Mouse (Mus musculus) right cerebral cortex, postnatal 4 days (tissue): ENCODE measurements around the gene Gm20708.

Experiments used
- DNase-seq: peaks from one replicate; pipeline ENCODE4 v3.0.0-alpha.2; 2022

Gene Gm20708

GRCm38 (mm10) chr11:117871911-117872584 lies 62.6 kb downstream of the Gm20708 start:
- no peak for DNase-seq

- DNase-seq: peak; percentile 72
These were observed 63.6 kb downstream of the Gm20708 start, which contains the start of gene Tha1 for GRCm38 (mm10) chr11:117872861-117873608. Tha1 (minus strand) TSS chr11:117873481.

GRCm38 (mm10) chr11:117874419-117874818 lies 65.0 kb downstream of the Gm20708 start:
- DNase-seq: peak; percentile 34

GRCm38 (mm10) chr11:117875681-117876080 lies 66.2 kb downstream of the Gm20708 start:
- no peak for DNase-seq

- peak; percentile 44 for DNase-seq
These were observed 68.7 kb downstream of the Gm20708 start for GRCm38 (mm10) chr11:117877917-117878745.

GRCm38 (mm10) chr11:117878892-117879291 lies 69.4 kb downstream of the Gm20708 start:
- DNase-seq: no peak

- no peak for DNase-seq
These were observed 70.2 kb downstream of the Gm20708 start for GRCm38 (mm10) chr11:117879676-117880075.

GRCm38 (mm10) chr11:117880336-117880976 lies 71.0 kb downstream of the Gm20708 start:
- no peak for DNase-seq

- DNase-seq: no peak
These were observed 71.5 kb downstream of the Gm20708 start for GRCm38 (mm10) chr11:117880977-117881358.

GRCm38 (mm10) chr11:117881787-117882186 lies 72.3 kb downstream of the Gm20708 start:
- DNase-seq: no peak

- no peak for DNase-seq
These were observed 72.7 kb downstream of the Gm20708 start for GRCm38 (mm10) chr11:117882208-117882607.

GRCm38 (mm10) chr11:117886000-117886399 lies 76.5 kb downstream of the Gm20708 start:
- DNase-seq: no peak

GRCm38 (mm10) chr11:117888168-117888852 lies 78.8 kb downstream of the Gm20708 start:
- DNase-seq: no peak

GRCm38 (mm10) chr11:117888853-117889822 lies 79.7 kb downstream of the Gm20708 start:
- peak; percentile 40 for DNase-seq
